Mouse (Mus musculus) spleen, postnatal 4 days (tissue): Measurements from ENCODE around the gene Ints11.

ENCODE experiments used
- DNase-seq, 2 experiments: peaks; one replicate each; pipeline ENCODE4 v3.0.0; 2022; ENCODE audit warnings: low spot score in 2 of 2

Ints11 gene

GRCm38 (mm10) chr4:155892017-155892416 is 22.7 kb downstream of the Ints11 start:
- DNase-seq = peak; percentile 89 to 94

DNA sequence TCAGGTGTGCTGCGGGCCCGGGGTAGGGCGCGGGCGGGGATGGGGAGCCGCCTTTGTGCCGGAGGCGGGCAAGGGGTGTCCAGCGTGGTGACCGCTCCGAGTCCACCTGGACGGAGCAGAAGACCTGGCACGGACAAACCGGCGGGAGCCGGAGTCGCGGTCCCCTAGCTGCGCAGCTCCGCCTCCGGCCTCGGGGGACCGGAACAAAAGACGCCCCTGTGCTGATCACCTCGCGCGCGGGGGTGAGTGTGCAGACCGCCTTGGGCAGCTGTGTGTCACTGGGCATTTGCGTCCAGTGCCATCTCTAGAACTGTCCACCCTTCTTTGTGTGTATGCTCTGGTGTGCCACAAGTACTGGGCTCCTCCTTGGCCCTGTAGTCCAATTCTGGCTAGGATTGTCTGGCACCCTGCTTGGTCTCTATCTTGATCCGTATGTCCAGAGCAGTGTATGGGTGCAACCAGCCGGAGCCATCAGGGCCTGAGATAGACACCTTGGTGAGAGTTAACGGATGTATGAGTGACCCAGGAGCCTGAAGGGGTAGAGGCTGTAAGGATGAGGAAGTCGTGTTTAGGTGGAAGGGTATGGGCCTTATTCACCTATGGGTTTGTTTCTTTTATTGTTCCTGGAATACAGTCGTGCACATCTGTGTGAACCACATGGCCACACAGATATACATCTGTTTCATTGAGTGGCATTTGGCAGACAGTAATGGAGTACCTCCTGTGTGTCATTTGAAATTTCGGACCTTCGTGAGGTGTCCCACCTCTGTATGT is 23.3 kb downstream of the Ints11 start:
- peak; percentile 56 to 84 for DNase-seq

- DNase-seq = peak in 1 of 2 experiments; percentile 57
Measured at GRCm38 (mm10) chr4:155893212-155893690, 23.9 kb downstream of the Ints11 start.

DNA sequence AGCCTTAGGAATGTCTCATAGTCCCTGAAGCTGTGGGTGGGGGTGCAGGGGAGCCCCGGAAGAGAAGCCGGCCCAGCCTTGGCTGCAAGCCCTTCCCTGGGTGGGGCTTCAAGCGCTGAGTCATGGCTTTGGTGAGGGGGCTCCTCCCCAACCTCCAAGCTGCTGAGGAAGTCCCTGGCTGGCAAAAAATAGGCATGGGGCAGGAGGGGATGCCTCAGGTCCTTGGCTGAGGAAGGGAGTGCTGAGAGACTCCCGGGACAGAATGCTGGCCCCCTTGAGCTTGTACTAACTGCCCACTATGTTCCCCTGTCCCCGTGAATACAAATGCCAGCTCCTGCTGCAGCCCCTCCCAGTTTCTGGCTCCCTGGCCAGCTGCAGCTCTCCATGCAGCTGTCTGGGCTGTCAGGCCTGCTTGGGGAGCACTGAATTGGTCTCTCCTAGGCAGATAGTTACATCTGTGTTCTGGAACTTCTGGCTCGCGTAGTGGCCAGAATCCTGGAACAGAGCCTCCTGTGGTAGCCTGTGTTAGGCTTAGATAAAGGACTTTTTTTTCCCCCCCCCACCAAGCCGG is 25.1 kb downstream of the Ints11 start:
- DNase-seq = peak; percentile 80 to 83

DNA sequence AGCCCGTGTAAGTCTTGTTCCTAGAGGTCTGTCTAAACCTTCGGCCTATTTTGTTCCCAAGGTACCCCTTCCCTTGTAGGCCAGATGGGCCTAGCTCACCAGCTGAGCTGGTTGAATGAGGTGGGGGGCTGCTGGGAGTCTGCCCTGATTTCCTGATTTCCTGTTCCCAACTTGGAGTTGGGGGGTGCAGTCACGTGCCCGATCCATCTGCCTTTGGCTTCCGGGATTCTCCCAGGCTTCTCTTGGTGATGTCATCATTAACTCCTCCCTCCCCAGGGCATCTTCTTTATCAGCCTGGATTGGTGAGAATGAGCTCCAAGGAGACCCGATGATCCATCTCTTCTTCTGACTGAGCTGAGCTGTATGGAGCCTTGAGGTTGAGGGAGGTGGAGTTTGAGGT is 25.9 kb downstream of the Ints11 start:
- peak; percentile 13 to 59 for DNase-seq

DNA sequence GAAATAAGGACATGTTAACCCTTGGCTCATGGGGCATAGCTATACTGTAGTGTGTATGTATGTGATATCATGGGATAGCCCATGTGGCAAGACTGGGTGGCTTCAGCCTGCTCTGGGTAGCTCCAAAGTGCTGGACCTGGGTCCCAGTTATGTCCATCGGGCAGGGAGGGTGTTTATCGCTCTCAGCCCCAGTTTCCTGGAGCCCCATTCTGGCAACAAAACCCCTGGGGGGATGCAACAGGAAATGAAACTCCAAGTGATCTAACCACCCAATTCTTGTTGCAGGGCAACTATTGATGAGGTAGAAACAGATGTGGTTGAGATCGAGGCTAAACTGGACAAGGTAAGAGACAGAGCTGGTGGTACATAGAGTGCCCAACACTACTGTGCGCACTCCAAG is 26.5 kb downstream of the Ints11 start:
- peak in 1 of 2 experiments; percentile 65 for DNase-seq

DNA sequence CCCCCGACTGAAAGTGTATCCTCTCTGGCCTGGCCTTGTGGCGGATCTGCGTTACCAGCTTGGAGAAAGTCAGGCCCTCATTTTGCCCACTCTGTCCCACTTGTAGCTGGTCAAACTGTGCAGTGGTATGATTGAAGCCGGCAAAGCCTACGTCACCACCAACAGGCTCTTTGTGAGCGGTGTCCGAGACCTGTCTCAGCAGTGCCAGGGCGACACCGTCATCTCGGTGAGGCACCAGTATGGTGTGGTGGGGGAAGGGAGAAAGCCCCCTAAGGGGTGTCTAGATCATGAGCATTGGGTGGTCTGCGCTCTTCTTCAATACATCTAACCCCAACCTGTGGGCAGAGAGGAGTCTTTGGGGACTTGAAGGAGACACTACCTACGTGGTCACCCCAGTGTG is 27.1 kb downstream of the Ints11 start:
- DNase-seq = peak in 1 of 2 experiments; percentile 57

GRCm38 (mm10) chr4:155898318-155898717 is 29.0 kb downstream of the Ints11 start:
- peak in 1 of 2 experiments; percentile 39 for DNase-seq

- peak in 1 of 2 experiments; percentile 58 for DNase-seq
Measured at GRCm38 (mm10) chr4:155899355-155899754, 30.0 kb downstream of the Ints11 start.

GRCm38 (mm10) chr4:155901205-155901604 is 31.9 kb downstream of the Ints11 start:
- DNase-seq = peak in 1 of 2 experiments; percentile 52

- DNase-seq = peak in 1 of 2 experiments; percentile 63
Measured at GRCm38 (mm10) chr4:155903246-155903645, 33.9 kb downstream of the Ints11 start.

GRCm38 (mm10) chr4:155904318-155905102 is 35.2 kb downstream of the Ints11 start:
- DNase-seq = peak; percentile 22 to 68

DNA sequence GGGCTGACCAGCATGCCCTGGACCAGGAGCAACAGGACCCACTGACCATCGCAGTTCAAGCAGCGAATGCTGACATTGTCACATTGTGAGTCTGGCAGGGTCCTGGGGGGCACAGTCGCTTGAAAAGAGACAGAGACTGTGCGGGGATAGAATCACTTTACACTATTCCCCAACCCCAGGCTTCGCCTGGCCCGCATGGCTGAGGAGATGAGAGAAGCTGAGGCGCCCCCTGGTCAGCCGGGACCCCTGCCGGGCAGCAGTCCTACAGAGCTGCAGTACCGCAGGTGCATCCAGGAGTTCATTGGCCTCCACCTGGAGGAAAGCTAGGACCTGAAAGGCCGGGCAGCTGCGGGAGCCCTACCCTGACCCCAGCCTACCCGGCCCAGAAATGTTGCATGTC is 36.3 kb downstream of the Ints11 start:
- DNase-seq = peak in 1 of 2 experiments; percentile 59

DNA sequence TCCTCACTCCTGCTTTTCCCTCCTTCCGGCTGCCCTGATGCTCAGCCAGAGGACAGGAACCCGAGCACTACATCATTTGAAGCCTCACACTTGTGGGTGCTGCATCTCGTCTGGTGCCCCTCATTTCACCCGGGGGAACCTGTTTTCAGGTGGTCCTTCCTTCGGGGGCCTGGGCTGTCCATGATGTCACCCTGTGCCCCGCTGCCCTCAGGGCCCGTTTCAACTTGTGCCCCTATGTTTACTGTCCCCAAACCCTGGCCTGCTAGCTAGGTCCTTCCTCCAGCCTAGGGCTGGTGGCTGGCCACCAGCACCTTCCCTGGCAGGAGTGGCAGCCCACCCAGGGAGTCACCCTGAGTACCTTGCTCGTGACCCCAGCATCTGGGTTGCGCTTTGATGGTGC is 36.8 kb downstream of the Ints11 start:
- DNase-seq = peak in 1 of 2 experiments; percentile 58

- DNase-seq = peak in 1 of 2 experiments; percentile 55
Measured at GRCm38 (mm10) chr4:155907003-155907402, 37.7 kb downstream of the Ints11 start.

DNA sequence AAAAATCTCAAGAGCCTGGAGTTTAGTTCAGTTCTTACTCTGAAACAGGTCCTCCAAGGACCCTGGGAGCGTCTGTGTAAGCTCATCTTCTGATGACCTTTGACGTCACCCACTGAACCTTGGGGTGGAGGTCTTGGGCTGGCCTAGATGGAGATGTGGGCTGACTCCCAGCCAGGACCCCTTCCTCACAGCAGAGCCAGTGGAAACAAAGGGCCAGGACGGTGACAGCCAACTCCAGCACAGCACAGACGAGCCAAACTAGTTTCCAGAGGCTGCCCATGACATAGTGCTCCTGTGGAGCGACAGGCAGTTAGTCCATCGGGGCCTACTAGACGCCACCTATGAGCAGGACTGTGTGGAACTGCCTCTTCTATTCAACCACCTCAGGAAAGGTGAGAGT is 38.9 kb downstream of the Ints11 start:
- DNase-seq = no peak

DNA sequence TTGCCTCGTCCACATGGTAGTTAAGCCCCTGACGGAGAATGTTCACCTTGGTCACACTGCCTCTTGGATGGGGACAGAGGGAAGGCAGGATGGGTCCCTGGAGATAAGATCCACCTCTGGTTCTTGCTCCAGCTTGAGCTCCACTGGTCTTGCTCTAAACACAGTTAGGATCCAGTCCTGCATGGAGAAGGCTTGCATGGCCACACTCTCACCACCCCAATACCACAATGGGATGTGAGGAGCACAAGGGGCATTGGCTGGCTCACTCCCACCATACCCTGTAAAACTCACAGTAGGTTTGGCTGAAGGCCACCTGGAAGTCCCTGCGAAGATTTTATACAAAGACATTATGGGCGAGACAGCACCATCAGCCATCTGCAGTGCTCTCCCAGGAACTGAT is 39.4 kb downstream of the Ints11 start:
- DNase-seq = peak in 1 of 2 experiments; percentile 57

- DNase-seq = no peak
Measured at GRCm38 (mm10) chr4:155932031-155932430, 62.7 kb downstream of the Ints11 start.
